Mouse (Mus musculus) T-helper 17 cell (primary cell): ENCODE results near the gene Borcs6.
"Not testable (repeated sequence)": the region's sequence is repeated elsewhere in the genome, so short reads cannot be mapped to it uniquely, and the experiment has no call there.

Source experiments
- in situ Hi-C, 2 experiments: fragments of 300-600 bp; cut with MboI, MseI; formaldehyde crosslinking; loops; 1 replicate in 1 of 2; 2 replicates in 1 of 2; pipeline ENCODE4 v1.15.1; 2025; ENCODE audit warnings: high pct_unique_total_duplicates in 2 of 2

The Borcs6 gene

DNA sequence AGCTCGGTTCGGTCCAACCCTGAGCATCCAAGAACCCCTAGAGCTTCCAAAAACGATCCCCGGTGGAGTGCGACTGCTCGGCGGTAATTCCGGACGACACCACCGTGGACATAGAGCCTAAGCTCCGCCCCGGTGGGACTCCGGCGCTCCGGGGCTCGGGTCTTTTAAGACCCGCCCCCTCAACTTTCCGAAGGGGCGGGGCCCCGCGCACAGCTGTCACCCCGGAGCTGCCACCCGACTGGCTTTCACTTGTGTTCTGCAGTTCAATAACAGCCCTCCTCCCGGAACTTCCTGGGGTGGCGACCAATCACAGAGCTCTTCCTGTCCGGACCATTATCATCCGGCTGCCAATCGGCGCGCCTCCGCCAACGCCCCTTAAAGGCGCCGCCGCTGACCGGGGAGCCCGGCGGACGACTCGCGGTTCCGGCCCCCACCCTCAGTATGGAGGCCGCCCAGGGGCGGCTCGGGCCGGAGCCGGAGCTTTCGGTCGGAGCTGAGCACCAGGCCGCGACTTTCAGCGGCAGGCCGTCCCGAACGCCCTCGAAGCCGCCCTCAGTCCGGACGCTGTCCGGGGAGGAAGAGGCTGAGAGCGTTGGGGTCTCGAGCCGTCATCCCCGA, at the start of gene Borcs6:
TSS of gene Borcs6 (plus strand) at position 361 of the 618 bp plus-strand sequence.
- in situ Hi-C loops, result no loop called here

DNA sequence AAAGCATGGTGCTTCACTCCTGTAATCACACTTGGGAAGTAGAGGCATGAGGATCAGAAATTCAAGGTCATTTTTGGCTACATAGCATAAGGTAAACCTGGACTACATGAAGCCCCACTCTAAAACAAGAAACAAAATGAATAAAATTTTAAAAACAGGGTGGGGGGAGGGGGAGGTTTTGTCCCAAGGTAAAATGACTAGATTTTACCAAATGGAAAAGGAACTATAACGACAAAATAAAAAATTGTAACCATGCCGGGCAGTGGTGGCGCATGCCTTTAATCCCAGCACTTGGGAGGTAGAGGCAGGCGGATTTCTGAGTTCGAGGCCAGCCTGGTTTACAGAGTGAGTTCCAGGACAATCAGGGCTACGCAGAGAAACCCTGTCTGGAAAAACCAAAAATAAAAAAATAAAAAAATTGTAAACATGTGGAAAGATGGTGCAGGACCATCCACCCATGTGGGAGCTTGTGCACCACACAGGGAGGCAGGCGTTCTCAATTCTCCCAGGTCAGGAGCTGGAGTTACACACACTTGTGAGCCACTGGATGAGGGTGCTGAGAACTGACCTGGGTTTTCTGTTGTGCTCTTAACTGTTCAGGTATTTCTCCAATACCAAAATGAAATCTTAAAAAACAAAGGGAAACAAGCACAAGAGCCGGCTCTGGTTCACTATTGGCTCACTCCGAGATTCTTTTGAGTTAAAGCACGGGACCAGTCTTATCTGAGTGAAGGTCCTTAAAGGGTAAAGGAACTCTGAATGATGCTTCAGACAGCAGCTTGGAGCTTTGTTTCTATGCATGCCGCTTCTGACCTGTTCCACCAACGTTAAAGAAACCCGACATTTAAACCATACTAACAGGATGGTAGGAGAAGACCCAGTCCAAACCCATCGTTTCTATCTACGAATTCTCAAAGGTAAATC, 48.9 kb upstream of the Borcs6 start:
- in situ Hi-C loops, result no loop called here

DNA sequence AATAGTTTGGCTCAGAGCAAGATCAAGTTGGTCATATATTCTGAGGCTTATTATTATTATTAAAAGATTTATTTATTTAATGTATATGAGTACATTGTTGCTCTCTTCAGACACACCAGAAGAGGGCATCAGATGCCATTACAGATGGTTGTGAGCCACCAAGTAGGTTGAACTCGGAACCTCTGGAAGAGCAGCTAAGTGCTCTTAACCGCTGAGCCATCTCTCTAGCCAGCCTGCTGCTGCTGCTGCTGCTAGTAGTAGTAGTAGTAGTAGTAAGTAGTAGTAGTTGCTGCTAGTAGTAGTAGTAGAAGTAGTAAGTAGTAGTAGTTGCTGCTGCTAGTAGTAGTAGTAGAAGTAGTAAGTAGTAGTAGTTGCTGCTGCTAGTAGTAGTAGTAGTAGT, 48.1 kb upstream of the Borcs6 start:
- in situ Hi-C loops, result not testable (repeated sequence)

DNA sequence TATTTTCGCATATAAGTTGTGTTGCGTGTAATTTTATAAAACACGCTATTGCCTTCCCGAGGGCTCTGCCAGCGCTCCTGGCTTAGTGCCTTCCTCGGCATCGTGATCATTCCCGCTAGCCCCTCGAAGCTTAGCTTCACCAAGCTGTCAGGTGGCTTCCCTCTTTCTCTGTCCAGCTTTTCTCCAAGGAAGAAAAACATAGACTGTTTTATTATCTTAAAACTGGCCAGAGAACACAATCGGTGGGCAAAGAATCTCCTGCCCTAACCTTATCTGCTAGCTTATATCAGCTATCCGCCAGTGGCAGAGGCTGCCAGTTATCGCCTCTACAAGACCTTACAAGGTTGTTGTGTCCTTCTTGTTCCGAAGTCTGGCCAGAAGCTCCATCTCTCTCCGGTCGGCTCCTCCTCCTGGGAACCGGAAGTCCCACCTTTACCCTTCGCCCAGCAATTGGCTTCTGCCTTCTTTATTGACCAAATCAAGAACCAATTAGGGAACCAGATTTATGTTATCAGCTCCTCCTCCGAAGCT, 47.4 kb upstream of the Borcs6 start:
- in situ Hi-C loops, result no loop called here

DNA sequence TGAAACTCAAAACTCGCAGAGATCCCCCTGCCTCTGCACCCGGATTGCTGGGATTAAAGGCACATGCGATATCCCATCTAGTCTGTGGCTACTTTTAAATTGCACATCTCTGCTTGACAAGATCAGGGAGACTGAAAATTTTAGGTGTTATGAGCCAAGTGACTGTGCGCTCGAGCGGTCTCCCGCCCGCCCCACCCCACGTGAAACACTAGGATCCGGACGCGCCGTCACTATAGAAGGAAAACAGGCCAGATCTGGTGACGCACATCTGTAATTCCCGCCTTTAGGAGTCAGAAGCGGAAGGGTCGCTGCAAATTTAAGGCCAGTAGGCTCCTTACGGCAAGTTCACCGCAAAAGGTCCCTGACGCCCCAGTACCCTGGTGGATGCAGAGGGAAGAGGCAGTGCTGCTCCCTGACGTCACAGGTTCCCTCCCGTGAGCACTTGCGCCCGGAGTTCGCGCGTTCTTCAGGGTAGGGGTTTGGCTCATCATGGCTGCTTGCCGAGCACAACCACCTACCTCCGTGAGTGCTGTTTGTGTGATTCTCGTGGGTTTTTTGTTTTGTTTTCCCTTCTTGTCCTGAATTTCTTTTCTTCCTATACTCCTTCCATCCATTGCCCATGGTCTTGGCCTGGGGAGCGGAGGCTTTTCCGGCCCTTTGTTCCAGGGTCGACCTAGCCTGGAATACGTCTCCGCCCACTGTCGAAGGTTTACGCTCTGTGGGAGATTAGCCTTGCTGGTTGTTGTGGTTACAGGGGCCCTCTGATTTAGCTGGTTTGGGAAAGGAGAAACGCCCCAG, 43.7 kb upstream of the Borcs6 start, which contains the start of gene Ctc1:
TSS of gene Ctc1 (plus strand) at position 268 of the 798 bp plus-strand sequence.
- in situ Hi-C loops, result no loop called here

DNA sequence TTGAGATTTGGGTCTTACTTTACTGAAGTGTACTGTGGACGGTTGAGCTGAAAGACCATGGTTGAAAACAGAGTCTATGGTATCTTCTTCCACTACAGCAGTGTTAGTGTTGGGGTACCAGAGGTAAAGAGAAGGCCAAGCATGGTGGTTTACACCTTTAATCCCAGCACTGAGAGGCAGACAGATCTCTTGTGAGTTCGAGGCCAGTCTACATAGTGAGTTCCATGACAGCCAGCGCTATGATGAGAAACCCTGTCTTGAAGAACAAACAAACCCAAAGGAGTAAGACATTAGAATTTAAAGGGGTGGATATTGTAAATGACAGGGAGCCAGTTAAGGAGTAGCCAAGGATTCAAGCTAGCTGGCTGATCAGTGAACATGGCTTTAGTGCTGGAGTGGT, 42.8 kb upstream of the Borcs6 start:
- in situ Hi-C loops, result no loop called here

DNA sequence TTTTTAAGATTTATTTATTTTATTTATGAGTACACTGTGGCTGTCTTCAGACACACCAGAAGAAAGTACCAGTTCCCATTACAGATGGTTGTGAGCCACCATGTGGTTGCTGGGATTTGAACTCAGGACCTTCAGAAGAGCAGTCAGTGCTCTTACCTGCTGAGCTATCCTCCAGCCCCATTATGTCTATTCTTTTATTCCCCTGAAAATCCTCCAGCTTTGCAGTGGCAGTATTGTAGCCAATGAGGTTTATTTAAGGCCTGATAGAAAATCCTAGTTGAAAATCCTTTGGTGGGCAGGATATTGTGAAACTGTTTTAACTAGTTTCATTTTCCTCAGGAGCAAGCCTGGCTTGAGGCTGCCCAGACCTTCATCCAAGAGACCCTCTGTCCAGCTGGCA, 38.8 kb upstream of the Borcs6 start:
- in situ Hi-C loops, result no loop called here

DNA sequence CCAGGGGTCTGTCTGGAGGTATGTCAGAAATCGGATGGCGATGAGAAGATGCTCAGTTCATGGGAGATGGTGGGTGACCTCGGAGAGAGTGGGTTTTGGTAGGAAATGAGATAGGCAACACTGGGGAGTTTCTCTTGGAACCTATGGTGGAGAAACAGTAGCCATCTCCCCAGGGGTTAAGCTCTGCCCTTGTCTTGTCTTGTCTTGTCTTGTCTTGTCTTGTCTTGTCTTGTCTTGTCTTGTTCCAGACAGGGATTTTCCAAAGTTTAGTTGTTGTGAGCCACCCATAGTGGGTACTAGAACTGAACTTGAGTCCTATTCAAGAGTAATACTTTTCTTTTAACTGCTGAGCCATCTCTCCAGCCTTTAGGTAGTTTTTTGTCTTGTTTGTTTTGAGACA, 33.0 kb upstream of the Borcs6 start:
- in situ Hi-C loops, result no loop called here

DNA sequence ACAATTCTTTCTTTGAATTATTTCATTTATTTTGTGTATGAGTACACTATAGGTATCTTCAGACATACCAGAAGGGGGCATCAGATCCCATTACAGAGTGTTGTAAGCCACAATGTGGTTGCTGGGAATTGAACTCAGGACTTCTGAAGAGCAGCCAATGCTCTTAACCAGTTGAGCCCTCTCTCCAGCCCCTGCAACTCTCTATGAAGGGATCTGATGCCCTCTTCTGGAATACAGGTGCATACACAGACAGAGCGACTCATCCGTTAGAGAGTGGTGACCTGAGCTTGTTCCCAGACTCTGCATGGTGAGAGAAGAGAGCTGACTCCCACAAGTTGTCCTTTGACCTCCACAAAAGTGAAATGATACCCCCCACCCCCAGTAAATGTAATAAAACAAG, 30.7 kb upstream of the Borcs6 start:
- in situ Hi-C loops, result no loop called here

DNA sequence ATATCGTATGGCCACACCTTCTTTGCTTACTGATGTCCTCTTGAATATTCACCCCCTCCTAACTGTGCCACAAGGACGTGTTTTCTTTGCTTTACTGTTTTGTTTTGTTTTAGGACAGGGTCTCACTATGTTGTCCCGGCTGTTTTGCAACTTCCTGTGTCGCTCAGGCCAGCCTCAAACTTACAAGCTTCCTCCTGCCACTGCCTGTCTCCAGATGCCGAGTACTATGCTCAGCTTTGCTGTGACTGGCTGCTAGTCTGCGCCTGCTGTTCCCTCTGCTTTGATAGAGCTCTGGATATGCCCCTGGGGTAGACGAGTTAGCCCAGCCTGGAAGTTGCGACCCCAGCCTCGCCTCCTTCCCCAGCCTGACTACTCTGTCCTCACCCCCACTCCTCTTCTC, 26.0 kb upstream of the Borcs6 start:
- in situ Hi-C loops, result loop anchor here in 1 of 2 experiments (5.0 kb wide), 1 partner anchor 1079 kb away; no protein-coding TSS in a partner anchor

DNA sequence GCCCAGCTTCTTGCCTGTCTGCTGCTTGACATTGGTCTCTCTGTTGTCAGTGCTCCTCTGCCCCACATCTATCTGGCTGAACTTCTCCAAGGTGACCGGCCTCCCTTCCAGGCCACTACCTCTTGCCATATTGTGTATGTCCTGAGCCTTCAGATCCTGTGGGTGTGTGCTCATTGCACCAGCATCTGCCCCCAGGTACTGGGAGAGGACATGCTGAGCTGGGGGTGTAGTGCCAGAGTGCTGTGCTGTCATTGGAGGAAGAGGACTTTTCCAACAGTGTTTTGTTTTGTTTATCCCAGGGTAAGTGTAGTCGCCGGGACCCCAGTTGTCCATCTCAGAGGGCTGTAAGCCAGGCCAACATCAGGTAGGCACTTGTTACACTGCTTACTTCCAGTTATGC, 24.9 kb upstream of the Borcs6 start:
- in situ Hi-C loops, result loop anchor here in 1 of 2 experiments (5.0 kb wide), 1 partner anchor 1078 kb away; no protein-coding TSS in a partner anchor

DNA sequence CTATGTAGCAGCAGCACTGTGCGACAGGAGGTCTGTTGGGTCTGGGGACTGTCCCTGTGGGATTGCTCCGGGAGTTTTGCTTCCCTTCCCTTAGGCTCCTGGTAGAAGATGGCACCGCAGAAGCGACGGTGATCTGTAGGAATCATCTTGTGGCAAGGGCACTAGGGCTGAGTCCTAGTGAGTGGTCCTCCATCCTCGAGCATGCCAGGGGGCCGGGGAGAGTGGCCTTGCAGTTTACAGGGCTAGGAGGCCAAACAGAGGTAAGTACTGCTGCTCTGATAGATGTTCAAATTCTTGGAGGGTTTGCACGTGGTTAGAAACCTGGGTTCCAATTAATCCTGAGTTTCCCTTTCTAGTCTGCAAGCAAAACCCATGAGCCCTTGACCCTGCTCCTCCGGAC, 24.1 kb upstream of the Borcs6 start:
- in situ Hi-C loops, result loop anchor here in 1 of 2 experiments (5.0 kb wide), 1 partner anchor 68 kb away; the partner anchor contains the start of gene Slc25a35

DNA sequence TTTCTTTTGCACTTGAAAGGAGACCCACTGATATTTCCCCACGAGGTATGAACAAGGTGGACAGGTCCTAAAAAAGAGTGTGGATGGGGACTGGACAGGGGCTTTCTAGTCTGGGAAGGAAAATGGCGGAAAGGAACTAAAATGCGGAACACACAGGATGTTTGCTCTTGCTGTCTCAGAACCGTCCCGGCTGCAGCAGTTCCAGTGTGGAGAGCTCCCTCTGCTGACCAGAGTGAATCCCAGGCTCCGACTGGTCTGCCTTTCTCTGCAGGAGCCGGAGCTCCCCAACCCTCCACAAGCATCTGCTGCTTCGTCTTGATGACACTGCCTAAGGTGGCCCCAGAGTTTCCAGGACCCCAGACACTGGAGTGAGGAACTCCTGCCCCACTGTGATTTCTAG, 23.7 kb upstream of the Borcs6 start:
- in situ Hi-C loops, result loop anchor here in 1 of 2 experiments (5.0 kb wide), 1 partner anchor 69 kb away; the partner anchor contains the start of gene Slc25a35

DNA sequence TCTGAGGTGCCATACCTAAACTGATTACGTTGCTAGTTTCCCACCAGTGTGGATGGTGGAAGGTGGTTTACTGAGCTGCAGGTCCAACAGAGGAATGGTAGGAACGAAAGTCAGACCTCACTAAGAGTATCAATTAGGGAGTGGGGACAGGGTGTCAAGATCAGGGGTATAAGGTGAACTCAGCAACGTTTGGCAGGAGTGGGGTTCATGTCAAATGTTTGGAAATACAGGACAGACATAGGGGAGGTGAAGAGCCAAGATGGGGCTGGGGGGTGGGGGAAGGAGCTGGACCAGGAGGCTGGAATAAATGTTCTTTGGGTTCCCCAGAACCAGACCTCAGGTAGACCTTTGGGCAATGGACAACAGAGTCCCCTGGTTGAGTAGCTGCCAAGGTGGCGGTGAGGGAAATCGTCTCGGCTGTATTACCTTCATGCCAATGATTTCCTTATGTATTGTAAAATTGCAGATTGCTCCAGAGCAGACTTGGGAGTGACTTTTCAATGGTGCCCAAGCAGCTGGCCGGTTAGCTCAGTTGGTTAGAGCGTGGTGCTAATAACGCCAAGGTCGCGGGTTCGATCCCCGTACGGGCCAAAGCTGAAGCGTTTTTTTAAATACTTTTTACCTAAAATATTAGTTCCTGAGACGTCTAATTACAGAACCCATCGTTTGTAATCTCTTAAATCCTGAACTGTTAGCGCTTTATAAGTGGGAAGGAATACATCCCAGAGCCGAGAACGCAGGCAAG, 22.9 kb upstream of the Borcs6 start:
- in situ Hi-C loops, result loop anchor here in 1 of 2 experiments (5.0 kb wide), 1 partner anchor 69 kb away; the partner anchor contains the start of gene Slc25a35

DNA sequence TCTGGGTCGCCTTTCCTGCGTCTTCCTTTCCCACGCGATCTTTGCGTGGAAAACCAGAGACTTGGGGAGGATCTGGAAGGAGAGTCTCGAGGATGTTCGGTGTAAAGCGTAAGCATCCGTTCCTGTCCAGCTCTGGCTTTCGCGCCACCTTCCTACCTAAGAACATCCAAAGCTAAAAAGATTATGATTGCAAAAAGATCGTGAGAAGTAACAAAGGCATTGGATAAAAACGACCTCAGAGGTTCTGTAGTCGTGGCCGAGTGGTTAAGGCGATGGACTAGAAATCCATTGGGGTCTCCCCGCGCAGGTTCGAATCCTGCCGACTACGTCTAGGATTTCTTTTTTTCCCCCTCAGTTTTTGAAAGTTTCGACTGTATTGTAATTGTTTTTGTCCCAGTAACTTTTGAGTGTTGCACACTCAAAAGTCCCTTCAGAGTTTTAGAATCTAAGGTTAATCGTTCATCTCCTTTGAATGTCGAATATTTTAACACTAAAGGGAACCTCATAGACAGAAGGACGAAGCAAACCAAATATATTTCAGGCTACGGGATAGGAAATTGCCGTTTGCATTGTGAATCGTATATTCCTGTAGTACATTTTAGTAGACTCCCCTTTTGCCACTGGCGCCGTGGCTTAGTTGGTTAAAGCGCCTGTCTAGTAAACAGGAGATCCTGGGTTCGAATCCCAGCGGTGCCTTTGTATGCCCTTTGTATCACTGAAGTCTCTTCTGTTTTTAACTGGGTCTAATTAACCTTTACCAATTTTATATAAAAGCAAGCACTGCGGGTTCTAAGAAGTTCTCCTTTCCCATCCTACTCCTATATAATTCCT, 22.1 kb upstream of the Borcs6 start:
- in situ Hi-C loops, result loop anchor here in 1 of 2 experiments (5.0 kb wide), 1 partner anchor 70 kb away; the partner anchor contains the start of gene Slc25a35

DNA sequence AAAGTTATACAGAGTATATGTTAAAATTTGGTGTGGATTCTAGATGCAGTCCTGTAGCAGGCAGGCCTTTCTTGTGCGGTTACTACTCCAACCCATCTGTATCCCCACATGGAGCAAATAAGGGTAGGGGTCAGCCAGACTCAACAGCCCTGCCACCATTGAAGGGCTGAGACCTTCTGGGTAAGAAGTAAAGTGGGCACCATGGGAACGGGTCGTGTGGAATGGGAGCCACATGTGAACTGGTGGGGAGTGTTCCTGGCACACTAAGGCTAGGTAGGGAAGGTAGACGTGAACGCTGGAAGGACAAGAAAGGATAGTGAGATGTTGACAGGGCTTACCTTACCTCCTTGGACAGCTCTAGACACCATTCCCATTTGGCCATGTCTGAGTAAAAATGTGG, 21.3 kb upstream of the Borcs6 start:
- in situ Hi-C loops, result loop anchor here in 1 of 2 experiments (5.0 kb wide), 1 partner anchor 71 kb away; the partner anchor contains the start of gene Slc25a35

DNA sequence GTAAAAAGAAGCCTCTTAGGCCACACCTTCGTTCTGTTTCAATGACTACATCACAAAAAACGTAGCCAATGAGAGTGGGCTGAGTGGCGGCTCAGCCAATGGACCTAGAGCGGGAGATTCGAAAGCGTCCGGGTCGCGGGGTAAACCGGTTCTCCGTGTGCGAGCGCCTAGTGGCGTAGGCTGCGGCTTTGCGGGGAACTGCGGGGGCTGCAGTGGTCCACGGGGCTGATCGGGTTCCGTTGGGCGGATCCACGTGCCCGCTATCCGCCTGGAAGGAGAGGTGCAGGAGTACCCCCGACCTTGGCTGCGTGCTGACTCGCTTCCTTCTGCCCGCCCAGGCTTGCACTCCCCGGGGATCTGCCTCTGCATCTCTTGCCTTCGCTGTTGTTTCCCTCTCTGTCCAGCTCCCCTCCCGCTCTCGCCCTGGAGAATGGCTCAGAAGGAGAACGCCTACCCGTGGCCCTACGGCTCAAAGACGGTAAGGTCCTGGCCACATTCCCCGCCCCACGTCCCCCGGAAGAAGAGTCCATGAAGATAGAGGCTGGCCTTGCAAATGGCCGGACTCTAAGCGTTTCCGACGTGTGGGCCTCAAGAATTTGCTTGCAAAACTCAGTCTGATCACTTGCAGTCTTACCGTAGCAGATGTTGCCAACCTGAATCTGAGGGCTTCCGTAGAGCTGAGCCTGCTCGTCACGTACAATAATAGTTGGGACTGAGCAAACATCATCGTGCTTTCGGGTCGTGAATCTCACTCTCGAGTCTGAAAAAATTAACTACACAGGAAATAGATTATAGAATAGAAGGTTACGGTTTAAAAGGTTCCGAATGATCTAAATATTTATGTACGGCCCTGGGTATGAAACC, 13.8 kb upstream of the Borcs6 start, which contains the start of gene Aurkb:
TSS of gene Aurkb (plus strand) at position 117 of the 864 bp plus-strand sequence.
- in situ Hi-C loops, result no loop called here

DNA sequence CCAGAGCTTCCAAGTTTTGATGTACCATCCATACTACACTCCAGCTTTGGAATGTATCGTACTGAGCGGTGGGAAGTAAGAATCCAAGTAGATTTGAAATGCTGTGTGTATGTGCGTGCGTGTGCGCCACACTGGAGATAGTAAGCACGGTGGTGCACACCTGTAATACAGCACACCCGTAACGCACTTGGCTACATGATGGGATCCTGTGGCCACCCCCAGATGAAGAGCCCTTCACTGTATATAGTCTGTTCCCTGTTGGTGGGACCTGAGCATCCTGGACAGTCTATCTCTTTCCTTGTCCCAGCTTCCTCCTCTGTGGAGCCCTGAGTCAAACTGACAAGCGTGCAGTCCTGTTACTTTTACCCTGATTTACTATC, 13.1 kb upstream of the Borcs6 start:
- in situ Hi-C loops, result no loop called here
